Mouse (Mus musculus): ENCODE data around the gene Itga2b.

The Itga2b gene

GRCm38 (mm10) chr11:102437120-102438061 lies 32.5 kb downstream of the Itga2b start:
- no peak for DNase-seq (ENCODE audit: extremely low spot score, low read depth, low spot score)

GRCm38 (mm10) chr11:102436471-102436790 lies 33.5 kb downstream of the Itga2b start:
- DNase-seq (ENCODE audit: extremely low spot score, low read depth, low spot score), result no peak

DNA sequence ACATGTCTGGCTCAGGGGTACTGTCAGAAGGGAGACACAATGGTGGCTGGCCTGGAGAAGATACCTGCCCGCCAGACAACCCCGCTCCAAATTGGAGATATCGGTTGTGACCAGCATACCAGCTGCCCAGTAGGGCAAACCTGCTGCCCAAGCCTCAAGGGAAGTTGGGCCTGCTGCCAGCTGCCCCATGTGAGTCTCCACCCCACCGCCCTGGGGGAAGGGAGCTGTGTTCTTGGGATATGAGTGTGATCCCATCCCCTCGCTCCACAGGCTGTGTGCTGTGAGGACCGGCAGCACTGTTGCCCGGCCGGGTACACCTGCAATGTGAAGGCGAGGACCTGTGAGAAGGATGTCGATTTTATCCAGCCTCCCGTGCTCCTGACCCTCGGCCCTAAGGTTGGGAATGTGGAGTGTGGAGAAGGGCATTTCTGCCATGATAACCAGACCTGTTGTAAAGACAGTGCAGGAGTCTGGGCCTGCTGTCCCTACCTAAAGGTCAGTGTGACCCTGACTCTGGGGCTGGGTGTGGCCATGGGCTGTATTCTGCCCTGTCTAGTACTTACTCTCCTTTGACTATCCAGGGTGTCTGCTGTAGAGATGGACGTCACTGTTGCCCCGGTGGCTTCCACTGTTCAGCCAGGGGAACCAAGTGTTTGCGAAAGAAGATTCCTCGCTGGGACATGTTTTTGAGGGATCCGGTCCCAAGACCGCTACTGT lies 34.0 kb downstream of the Itga2b start:
- no peak for DNase-seq (ENCODE audit: extremely low spot score, low read depth, low spot score)

GRCm38 (mm10) chr11:102434816-102435705 lies 34.9 kb downstream of the Itga2b start:
- no peak for DNase-seq (ENCODE audit: extremely low spot score, low read depth, low spot score)

- DNase-seq (ENCODE audit: extremely low spot score, low read depth, low spot score), result peak; percentile 82
These were observed 35.5 kb downstream of the Itga2b start for GRCm38 (mm10) chr11:102434406-102434805.

- no peak for DNase-seq (ENCODE audit: extremely low spot score, low read depth, low spot score)
These were observed 36.1 kb downstream of the Itga2b start for GRCm38 (mm10) chr11:102433866-102434265.

GRCm38 (mm10) chr11:102432896-102433295 lies 37.0 kb downstream of the Itga2b start:
- DNase-seq (ENCODE audit: extremely low spot score, low read depth, low spot score), result no peak

GRCm38 (mm10) chr11:102432115-102432843 lies 37.6 kb downstream of the Itga2b start:
- no peak for DNase-seq (ENCODE audit: extremely low spot score, low read depth, low spot score)

DNA sequence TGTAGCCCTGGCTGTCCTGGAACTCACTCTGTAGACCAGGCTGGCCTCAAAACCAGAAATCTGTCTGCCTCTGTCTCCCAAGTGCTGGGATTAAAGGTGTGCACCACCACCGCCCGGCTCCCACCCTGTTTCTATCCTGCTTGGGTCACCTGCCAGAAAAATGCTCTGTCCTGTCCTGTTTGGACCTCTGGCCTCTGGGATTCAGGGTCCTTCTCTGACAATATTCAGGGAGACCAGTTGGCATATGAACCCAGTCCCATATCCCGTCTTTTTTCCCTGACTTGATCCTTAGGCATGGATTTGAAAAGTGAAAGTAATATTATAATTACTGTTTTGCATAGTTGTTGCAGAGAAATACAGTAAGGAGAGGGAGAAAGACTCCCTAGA lies 38.2 kb downstream of the Itga2b start:
- no peak for DNase-seq (ENCODE audit: extremely low spot score, low read depth, low spot score)

- no peak for DNase-seq (ENCODE audit: extremely low spot score, low read depth, low spot score)
These were observed 38.8 kb downstream of the Itga2b start for GRCm38 (mm10) chr11:102431018-102431645.

DNA sequence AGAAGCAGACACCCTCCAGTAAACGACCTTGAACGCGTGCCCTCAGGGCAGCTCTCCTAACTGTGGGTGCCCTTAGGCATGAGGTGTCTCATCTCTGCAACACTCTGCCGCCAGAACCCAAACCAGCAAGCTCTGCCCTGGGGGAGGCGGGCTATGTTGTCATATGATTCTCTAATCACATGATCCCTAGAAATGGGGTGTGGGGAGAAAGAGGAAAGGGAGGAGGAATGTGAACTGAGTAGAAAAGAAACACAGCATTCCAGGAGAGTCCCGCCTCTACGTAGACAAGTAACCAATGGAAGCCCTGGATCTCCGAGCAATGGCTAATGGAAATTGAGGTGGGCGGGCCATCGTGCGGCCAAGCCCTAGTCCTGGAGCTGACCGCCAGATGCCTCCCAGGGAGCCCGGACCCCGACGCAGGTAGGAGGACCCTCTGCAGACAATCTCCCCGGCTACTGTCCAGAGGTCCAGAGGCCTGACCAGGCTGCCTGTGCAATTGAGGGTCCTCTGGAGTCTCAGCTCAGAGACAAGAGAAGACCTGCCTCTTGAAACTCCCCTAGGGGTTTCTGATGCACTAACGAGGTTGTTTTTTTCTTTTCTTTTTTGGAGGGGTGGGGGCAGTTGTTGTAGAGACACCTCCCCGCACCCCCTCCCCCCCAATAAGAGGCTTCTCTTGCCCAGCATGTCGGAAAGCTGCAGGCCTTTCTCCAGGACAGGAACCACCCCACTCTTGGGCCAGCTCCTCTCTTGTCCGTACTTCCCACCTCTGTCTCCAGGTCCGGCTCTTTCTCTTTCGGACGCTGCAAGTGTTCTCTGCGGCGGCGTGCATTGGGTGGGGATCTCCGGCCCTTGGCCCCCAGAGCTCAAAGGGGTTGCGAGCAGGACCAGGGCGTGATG lies 39.6 kb downstream of the Itga2b start, which contains the start of gene Grn:
TSS of gene Grn (plus strand) at position 195 of the 897 bp plus-strand sequence.
- DNase-seq (ENCODE audit: extremely low spot score, low read depth, low spot score), result no peak

GRCm38 (mm10) chr11:102429551-102429950 lies 40.4 kb downstream of the Itga2b start:
- DNase-seq (ENCODE audit: extremely low spot score, low read depth, low spot score), result no peak

DNA sequence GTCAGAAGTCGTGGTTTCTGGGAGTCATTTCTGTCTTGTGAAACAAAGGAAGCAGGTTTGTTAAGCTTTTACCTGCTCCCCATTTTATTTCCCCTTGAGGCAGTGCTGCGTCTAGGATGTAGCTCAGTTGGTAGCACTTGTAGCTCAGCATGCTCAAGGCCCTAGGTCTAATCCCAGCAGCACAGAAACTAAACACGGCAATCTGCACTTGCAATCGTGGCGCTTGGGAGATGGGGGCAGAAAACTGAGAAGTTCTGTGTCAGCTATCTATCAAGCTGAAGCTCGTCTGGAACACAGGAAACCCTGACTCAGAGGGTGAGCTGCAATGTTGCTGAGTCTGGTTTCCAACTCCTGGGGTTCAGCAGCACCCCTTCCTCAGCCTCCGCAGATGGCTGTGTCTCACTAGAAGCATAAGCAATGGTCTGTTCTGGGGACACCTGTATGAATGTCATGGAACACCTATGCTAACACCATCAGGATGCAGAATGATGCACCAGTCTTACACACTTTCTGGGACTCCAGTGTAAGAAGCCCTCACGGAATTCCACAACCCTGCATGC lies 40.9 kb downstream of the Itga2b start:
- no peak for DNase-seq (ENCODE audit: extremely low spot score, low read depth, low spot score)

GRCm38 (mm10) chr11:102425555-102426316 lies 44.2 kb downstream of the Itga2b start:
- no peak for DNase-seq (ENCODE audit: extremely low spot score, low read depth, low spot score)

DNA sequence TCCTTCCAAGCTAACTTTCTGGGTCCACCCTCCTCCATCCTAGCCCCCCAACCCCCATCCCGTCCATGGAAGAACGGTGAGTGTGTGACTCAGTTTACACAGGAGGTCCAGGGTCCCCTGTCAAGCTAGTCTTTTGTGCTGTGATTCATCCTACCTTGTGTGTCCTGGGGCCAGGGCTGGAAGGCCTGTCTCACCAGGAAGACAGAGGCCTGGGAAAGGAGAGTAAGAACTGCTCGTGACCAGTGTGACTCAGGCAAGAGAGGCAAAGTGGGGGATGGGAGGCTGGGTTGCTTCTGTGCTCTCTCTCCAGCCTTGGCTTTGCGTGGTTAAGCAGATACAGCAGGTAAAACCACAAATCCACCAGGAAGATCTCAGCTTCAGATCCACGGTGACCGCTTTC lies 45.3 kb downstream of the Itga2b start:
- no peak for DNase-seq (ENCODE audit: extremely low spot score, low read depth, low spot score)

DNA sequence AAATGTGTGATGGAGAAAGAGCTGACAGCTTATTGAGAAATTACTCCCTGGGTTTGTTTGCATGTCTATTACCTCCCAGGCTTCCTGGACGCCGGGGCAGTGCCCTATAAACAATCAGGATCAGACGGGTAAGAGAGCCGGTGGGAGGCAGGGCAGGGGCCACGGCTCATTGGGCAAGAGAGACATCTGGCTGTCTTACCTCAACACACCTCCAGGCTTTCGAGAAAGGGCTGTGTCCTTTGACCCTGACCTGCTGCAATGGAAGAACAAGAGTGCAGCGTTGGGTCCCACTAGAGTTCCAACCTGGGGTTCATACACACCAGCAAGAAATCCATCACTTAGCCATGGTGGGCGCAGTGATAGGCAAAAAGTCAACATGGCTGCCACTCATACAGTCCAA lies 48.4 kb downstream of the Itga2b start:
- no peak for DNase-seq (ENCODE audit: extremely low spot score, low read depth, low spot score)

GRCm38 (mm10) chr11:102418887-102419286 lies 51.0 kb downstream of the Itga2b start:
- no peak for DNase-seq (ENCODE audit: extremely low spot score, low read depth, low spot score)

GRCm38 (mm10) chr11:102417160-102417559 lies 52.8 kb downstream of the Itga2b start:
- no peak for DNase-seq (ENCODE audit: extremely low spot score, low read depth, low spot score)
